Mouse (Mus musculus) forebrain, postnatal 0 days (tissue): ENCODE results near the gene Prpsap2. TPM values are rescaled to one million over a fixed set of nuclear protein-coding genes. Genes with fewer than 3 reads are reported as not detected.

Source experiments
- ATAC-seq: fragments of 200-750 bp; cut with Nextera tagmentation; 2 replicates; pipeline ENCODE4 v1.8.0; 2017; ENCODE audit warnings: mild to moderate bottlenecking, moderate library complexity
- DNase-seq: peaks from one replicate; pipeline ENCODE4 v3.0.0-alpha.2; 2015
- H3K27ac ChIP-seq: fragments of 300-500 bp; sonication (generic); 2 replicates; pipeline ENCODE4 v1.5.1; 2014; ENCODE audit warnings: low read depth, mild to moderate bottlenecking, antibody characterized with exemption, low read length, moderate library complexity, mixed read lengths
- H3K27me3 ChIP-seq: fragments of 300-500 bp; sonication (generic); 2 replicates; pipeline ENCODE4 v1.6.1; 2014; ENCODE audit warnings: mild to moderate bottlenecking, low read length, mixed read lengths; ENCODE audit not compliant: insufficient read depth
- H3K36me3 ChIP-seq: fragments of 300-500 bp; sonication (generic); 2 replicates; pipeline ENCODE4 v1.6.1; 2014; ENCODE audit warnings: mild to moderate bottlenecking, moderate library complexity; ENCODE audit not compliant: insufficient read depth
- H3K4me1 ChIP-seq: fragments of 300-500 bp; sonication (generic); 2 replicates; pipeline ENCODE4 v1.6.1; 2014; ENCODE audit warnings: antibody characterized with exemption; ENCODE audit not compliant: insufficient read depth
- H3K4me2 ChIP-seq: fragments of 300-500 bp; sonication (generic); 2 replicates; pipeline ENCODE4 v1.6.1; 2014; ENCODE audit warnings: low read depth, mild to moderate bottlenecking, moderate library complexity
- H3K4me3 ChIP-seq: fragments of 300-500 bp; sonication (generic); 2 replicates; pipeline ENCODE4 v1.5.1; 2014; ENCODE audit warnings: low read depth, low read length, mixed read lengths
- H3K9ac ChIP-seq: fragments of 300-500 bp; sonication (generic); 2 replicates; pipeline ENCODE4 v1.6.1; 2014; ENCODE audit warnings: mild to moderate bottlenecking
- H3K9me3 ChIP-seq: fragments of 300-500 bp; sonication (generic); 2 replicates; pipeline ENCODE4 v1.6.1; 2016; ENCODE audit warnings: low read length
- CTCF ChIP-seq: sonication (generic); IDR thresholded peaks from 2 replicates; pipeline ENCODE4 v1.5.1; 2016; ENCODE audit warnings: antibody characterized with exemption, control low read depth, low read depth
- WGBS: fragments of 180-500 bp; shearing (Covaris S2); extraction: QIAGEN DNeasy Blood & Tissue Kit; methylation state at CpG from one replicate; pipeline ENCODE4 v1.1.7; 2014; 5-methylcytosine and 5-hydroxymethylcytosine counted together
- polyA plus RNA-seq: library from polyadenylated mRNA; unstranded; fragments of >200 nt; fragmentation: Nextera tagmentation; extraction: Ambion mirVana; gene quantifications from 2 replicates; pipeline ENCODE4 v1.2.1, GENCODE M21; 2015
- total RNA-seq: library from RNA; depleted of rRNA; stranded (reverse); fragments of >200 nt; gene quantifications from 2 replicates; pipeline ENCODE4 v1.2.3, GENCODE M21; 2014

Prpsap2 gene
- total and polyA plus RNA-seq, 2 experiments from 2014 or later, result 50.3 to 62.9 TPM

DNA sequence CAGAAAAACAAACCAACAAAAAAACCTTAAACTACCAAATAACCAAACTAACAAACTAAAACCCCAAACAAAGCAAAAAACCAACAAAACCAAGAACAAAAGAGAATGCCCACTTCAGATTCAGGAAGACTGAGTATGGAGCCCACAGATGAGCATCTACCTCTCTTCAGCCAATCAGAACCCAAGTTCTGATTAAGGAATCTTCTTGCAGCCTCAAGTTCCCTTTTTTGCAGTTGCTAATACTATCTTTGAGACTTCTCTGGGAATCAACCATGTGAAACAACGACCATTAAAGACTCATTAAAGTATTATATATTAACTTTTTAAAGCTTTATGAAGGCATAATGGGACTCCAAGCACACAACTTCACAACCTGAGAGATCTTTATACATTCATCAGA, 24.6 kb downstream of the Prpsap2 start:
- 96% methylated on average over 1 of the region's 1 CpGs for WGBS
- no peak for DNase-seq
- no peak overlapping the region for H3K4me3 ChIP-seq

DNA sequence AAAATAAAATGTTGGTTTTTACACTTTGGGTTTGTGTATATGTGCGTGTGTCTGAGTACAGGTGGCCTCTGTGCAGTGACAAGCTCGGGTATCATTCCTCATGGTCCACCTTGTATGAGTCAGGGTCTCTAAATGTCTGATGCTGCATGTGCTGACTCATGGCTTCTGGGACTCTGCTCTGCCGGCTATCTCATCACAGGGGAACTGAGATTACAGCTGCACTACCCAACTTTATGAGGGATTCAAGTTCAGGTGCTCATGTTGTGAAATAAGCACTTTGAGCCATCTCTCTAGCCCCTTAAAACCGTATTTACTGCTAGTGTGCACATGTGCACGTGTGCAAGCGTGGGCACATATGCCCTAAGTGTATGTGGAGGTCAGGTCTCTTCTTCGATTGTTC, 29.2 kb downstream of the Prpsap2 start:
- H3K4me3 ChIP-seq, result no peak overlapping the region
- no peak overlapping the region for H3K9ac ChIP-seq
- H3K36me3 ChIP-seq, result peaks cover 85% of the 10 kb centered on the region
- H3K4me2 ChIP-seq, result no peak overlapping the region
- no peaks in the 10 kb centered on the region for H3K27me3 ChIP-seq
- TF ChIP-seq CTCF, result no peak
- no peaks in the 10 kb centered on the region for H3K4me1 ChIP-seq
- H3K9me3 ChIP-seq, result no peaks in the 10 kb centered on the region
- DNase-seq (no peak), ATAC-seq (no peak)
- no peak overlapping the region for H3K27ac ChIP-seq
- 94% methylated on average over 7 of the region's 7 CpGs for WGBS

More for the DNA sequence above, 24.6 kb downstream of the Prpsap2 start:
- Histone ChIP-seq H3K36me3 (peaks cover 74% of the 10 kb centered on the region), H3K9me3 (no peaks in the 10 kb centered on the region), H3K27ac (no peak overlapping the region), H3K9ac (no peak overlapping the region), H3K27me3 (no peaks in the 10 kb centered on the region), H3K4me2 (no peak overlapping the region), H3K4me1 (no peaks in the 10 kb centered on the region)
- TF ChIP-seq CTCF, result no peak
- no peak for ATAC-seq

DNA sequence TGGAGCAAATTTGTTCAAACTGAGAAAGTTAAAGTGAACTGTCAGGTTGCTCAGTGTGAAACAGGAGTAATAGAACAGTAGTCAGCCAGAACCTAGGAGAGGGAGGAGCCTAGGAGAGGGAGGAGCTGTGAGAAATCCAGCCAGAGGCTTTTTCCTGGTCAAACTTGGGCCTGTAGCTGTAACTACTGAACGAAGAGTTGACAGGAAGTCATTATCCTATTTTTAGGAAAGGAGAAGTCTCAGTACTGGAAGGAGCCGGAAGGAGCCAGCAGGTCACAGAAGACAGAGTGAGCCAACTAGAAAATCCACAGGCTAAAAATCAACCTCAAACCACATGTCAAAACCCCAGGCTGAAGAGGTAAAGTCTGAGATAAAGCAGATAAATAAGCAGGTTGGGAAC, 33.9 kb downstream of the Prpsap2 start:
- Histone ChIP-seq H3K9ac (no peak overlapping the region), H3K27me3 (no peaks in the 10 kb centered on the region), H3K36me3 (peaks cover 49% of the 10 kb centered on the region), H3K27ac (no peak overlapping the region), H3K9me3 (no peaks in the 10 kb centered on the region), H3K4me2 (no peak overlapping the region), H3K4me1 (no peaks in the 10 kb centered on the region), H3K4me3 (no peak overlapping the region)
- TF ChIP-seq CTCF, result no peak
- ATAC-seq (no peak), DNase-seq (no peak)
- WGBS, result 85% methylated on average over 2 of the region's 2 CpGs

DNA sequence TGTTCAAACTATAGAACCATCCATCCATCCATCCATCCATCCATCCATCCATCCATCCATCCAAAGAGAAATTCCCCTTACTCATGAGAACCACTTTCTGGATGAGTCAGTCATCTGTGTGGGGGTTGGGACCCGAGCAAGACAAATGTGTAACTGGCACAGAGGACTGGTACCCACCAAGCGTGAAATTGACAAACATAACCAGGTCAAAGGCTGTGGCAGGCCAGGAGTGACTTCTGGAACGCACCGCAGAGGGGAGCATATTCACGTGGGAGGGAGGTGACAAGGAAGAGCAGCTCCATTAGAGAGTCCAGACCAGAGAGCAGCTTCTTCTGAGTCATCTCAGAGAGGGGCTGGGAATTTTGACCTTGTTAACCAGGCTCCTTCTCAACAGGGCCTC, 39.8 kb downstream of the Prpsap2 start:
- Histone ChIP-seq H3K27ac (no peak overlapping the region), H3K36me3 (no peaks in the 10 kb centered on the region), H3K9me3 (no peaks in the 10 kb centered on the region), H3K4me1 (no peaks in the 10 kb centered on the region), H3K4me2 (no peak overlapping the region), H3K4me3 (no peak overlapping the region), H3K9ac (no peak overlapping the region), H3K27me3 (no peaks in the 10 kb centered on the region)
- ATAC-seq (no peak), DNase-seq (no peak)
- TF ChIP-seq CTCF, result no peak
- 75% methylated on average over 5 of the region's 5 CpGs for WGBS

DNA sequence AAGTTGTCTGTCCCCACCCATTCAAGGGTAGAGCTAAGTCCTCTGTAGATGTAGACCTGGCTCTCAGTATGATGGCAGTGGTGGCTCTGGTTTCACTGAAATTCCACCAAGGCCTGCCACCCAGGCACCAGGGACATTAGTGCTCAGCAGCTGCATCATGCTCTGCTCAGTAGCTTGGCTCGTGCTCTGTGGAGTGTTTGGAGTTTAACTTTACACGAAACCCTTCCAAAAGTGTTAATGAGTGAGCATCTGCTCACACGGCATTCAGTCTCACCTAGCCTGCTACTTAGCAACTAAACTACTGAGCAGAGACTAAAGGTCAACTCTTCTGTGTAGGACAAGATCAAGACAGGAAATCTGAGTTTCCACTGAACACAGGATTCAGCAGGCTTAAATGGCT, 41.3 kb downstream of the Prpsap2 start, which contains the start of gene Slc5a10:
Gene Slc5a10, minus strand, starts transcription at position 191 of the 400 bp plus-strand sequence.
- no peaks in the 10 kb centered on the region for H3K4me1 ChIP-seq
- no peak for TF ChIP-seq CTCF
- 81% methylated on average over 3 of the region's 3 CpGs for WGBS

DNA sequence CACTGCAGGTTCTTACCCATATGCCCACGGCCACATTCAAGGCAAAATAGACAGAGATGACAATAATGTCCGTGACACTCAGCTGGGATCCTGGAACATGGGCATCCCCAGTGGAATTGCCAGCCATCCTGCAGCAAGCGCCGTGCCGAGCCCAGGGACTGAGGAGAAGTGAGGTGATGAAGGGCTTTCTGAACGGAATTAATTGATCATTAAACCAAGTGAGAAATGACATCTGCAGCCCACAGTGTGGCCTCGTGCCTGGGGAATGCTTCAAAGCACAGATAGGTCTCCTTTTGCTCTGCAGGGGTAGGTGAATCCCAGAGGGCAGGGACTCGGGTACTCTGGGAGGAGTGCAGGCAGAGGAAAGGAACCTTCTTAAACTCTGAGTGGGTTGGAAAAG, 42.1 kb downstream of the Prpsap2 start:
- Histone ChIP-seq H3K4me1 (no peaks in the 10 kb centered on the region), H3K9ac (no peak overlapping the region), H3K36me3 (no peaks in the 10 kb centered on the region), H3K9me3 (no peaks in the 10 kb centered on the region), H3K27me3 (no peaks in the 10 kb centered on the region), H3K4me3 (no peak overlapping the region), H3K4me2 (no peak overlapping the region), H3K27ac (no peak overlapping the region)
- WGBS, result 76% methylated on average over 8 of the region's 8 CpGs
- TF ChIP-seq CTCF, result no peak
- ATAC-seq (no peak), DNase-seq (no peak)

More for the DNA sequence above, 41.3 kb downstream of the Prpsap2 start, which contains the start of gene Slc5a10:
- ATAC-seq (no peak), DNase-seq (no peak)
- Histone ChIP-seq H3K9ac (no peak within 1 kb of the TSS), H3K9me3 (no peaks in the 10 kb centered on the region), H3K27ac (no peak within 1 kb of the TSS), H3K27me3 (no peaks in the 10 kb centered on the region), H3K4me3 (no peak within 1 kb of the TSS), H3K4me2 (no peak within 1 kb of the TSS), H3K36me3 (no peaks in the 10 kb centered on the region)

DNA sequence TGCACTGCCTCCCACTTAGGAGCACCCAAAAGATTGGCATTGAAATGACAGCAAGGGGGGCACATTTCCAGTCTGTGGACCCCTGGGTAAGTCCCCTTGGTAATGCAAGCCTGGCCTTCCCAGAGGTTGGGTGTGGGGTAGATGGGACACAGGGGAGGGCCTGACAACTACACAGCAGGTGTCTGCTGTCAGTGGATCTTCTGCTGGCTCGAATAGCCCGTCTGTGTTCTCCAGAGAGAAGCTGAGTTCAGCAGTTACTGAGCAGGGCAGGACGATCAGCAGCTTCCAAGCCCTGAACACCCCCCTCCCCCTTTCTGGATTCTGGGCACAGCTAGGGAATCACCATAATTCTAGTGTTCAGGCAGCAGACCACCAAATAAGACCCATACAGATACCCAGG, 42.5 kb downstream of the Prpsap2 start:
- no peak for DNase-seq
- no peak for ATAC-seq
- Histone ChIP-seq H3K36me3 (no peaks in the 10 kb centered on the region), H3K4me1 (no peaks in the 10 kb centered on the region), H3K4me3 (no peak overlapping the region), H3K9me3 (no peaks in the 10 kb centered on the region), H3K9ac (no peak overlapping the region), H3K4me2 (no peak overlapping the region), H3K27me3 (no peaks in the 10 kb centered on the region), H3K27ac (no peak overlapping the region)
- no peak for TF ChIP-seq CTCF
- WGBS, result 58% methylated on average over 3 of the region's 3 CpGs

DNA sequence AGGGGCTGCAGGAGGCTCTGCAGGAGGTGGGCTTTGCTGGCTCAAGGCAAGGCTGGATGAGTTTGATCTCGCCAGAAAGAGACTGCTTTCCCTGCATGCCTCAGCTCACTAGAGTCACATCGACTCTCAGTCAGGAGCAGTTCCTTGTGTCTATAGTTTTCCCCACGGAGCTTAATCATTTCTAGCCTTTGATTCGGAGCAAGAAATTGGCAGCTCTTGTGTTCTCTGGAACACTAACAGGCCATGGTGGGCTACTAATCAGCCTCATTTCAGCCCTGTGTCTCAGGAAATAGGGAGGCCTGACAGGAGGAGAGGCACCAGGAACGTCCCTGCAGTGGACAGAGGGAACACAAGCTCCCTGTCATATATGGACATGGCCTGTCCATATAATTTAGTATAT, 43.9 kb downstream of the Prpsap2 start:
- ATAC-seq (no peak), DNase-seq (no peak)
- no peaks in the 10 kb centered on the region for H3K27me3 ChIP-seq
- H3K4me2 ChIP-seq, result no peak overlapping the region
- no peaks in the 10 kb centered on the region for H3K9me3 ChIP-seq
- H3K9ac ChIP-seq, result no peak overlapping the region
- TF ChIP-seq CTCF, result no peak
- 42% methylated on average over 5 of the region's 5 CpGs for WGBS
- H3K4me1 ChIP-seq, result no peaks in the 10 kb centered on the region
- no peak overlapping the region for H3K27ac ChIP-seq
- no peak overlapping the region for H3K4me3 ChIP-seq
- no peaks in the 10 kb centered on the region for H3K36me3 ChIP-seq
